Mouse (Mus musculus) kidney, embryonic 14.5 days (tissue): ENCODE data around the gene Grin2a. TPM values are rescaled to one million over a fixed set of nuclear protein-coding genes. Genes with fewer than 3 reads are reported as not detected.

Experiments
- ATAC-seq: fragments of 200-750 bp; cut with Nextera tagmentation; 2 replicates; pipeline ENCODE4 v1.8.0; 2017; ENCODE audit warnings: moderate number of reproducible peaks, mild to moderate bottlenecking, moderate TSS enrichment, moderate library complexity; ENCODE audit not compliant: low FRiP score, low TSS enrichment
- H3K27ac ChIP-seq: fragments of 300-500 bp; sonication (generic); 2 replicates; pipeline ENCODE4 v1.5.1; 2014; ENCODE audit warnings: low read depth, mild to moderate bottlenecking, low read length, moderate library complexity, mixed read lengths
- H3K27me3 ChIP-seq: fragments of 300-500 bp; sonication (generic); 2 replicates; pipeline ENCODE4 v1.6.1; 2014; ENCODE audit warnings: mild to moderate bottlenecking, low read length; ENCODE audit not compliant: control insufficient read depth, insufficient read depth
- H3K36me3 ChIP-seq: fragments of 300-500 bp; sonication (generic); 2 replicates; pipeline ENCODE4 v1.6.1; 2014; ENCODE audit warnings: low read length, mixed read lengths; ENCODE audit not compliant: control insufficient read depth, insufficient read depth
- H3K4me1 ChIP-seq: fragments of 300-500 bp; sonication (generic); 2 replicates; pipeline ENCODE4 v1.6.1; 2014; ENCODE audit warnings: low read length, mixed read lengths; ENCODE audit not compliant: control insufficient read depth, insufficient read depth
- H3K4me2 ChIP-seq: fragments of 300-500 bp; sonication (generic); replicated peaks from 2 replicates; pipeline ENCODE4 v1.6.1; 2014; ENCODE audit warnings: low read depth, mild to moderate bottlenecking, low read length
- H3K4me3 ChIP-seq: fragments of 300-500 bp; sonication (generic); 2 replicates; pipeline ENCODE4 v1.5.1; 2014; ENCODE audit warnings: mild to moderate bottlenecking, low read length
- H3K9ac ChIP-seq: fragments of 300-500 bp; sonication (generic); 2 replicates; pipeline ENCODE4 v1.6.1; 2014; ENCODE audit warnings: low read depth, mild to moderate bottlenecking, low read length, moderate library complexity
- H3K9me3 ChIP-seq: fragments of 300-500 bp; sonication (generic); 2 replicates; pipeline ENCODE4 v1.6.1; 2016; ENCODE audit warnings: low read length; ENCODE audit not compliant: control insufficient read depth
- WGBS: fragments of 180-500 bp; shearing (Covaris S2); extraction: QIAGEN DNeasy Blood & Tissue Kit; methylation state at CpG from one replicate; pipeline ENCODE4 v1.1.7; 2014; 5-methylcytosine and 5-hydroxymethylcytosine counted together
- polyA plus RNA-seq: library from polyadenylated mRNA; unstranded; fragments of >200 nt; fragmentation: Nextera tagmentation; extraction: Ambion mirVana; gene quantifications from 2 replicates; pipeline ENCODE4 v1.2.1, GENCODE M21; 2014

Grin2a gene
- polyA plus RNA-seq, 1 experiment from 2014 or later = 0.42 TPM

DNA sequence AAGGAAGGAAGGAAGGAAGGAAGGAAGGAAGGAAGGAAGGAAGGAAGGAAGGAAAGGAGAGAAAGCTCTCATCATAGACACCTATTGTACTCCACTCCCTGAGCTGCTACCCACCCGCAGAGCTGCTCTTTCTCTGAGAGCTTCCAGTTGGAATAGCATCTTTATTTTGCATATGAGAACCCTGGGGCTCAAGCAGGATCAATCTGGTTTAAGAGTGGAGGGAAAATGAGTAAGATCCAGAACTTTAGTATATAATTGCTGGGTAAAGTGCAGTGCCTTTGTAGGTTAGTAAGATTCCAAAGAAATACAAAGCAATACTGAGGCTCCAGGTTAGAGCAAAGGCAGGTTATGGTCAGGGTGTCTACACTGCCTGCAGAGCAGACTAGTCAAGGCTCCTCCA is 6.2 kb upstream of the Grin2a start:
- H3K9me3 ChIP-seq = no peaks in the 10 kb centered on the region
- 19% methylated on average over 1 of the region's 1 CpGs for WGBS
- no peak for ATAC-seq

DNA sequence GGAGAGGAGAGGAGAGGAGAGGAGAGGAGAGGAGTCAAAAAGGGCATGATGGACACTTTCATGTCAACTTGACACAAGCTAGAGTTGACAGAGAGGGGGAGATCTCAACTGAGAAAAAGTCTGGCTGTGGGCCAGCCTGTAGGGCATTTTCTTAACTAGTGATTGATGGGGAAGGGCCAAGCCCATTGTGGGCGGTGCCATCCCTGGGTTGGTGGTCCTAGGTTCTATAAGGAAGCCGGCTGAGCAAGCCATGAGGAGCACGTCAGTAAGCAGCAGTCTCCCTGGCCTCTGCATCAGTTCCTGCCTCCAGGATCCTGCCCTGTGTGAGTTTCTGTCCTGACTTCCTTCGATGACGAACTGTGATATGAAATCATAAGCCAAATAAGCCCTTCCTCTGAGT is 4.6 kb upstream of the Grin2a start:
- WGBS = 71% methylated on average over 5 of the region's 5 CpGs
- ATAC-seq = no peak

More for the DNA sequence above, 6.2 kb upstream of the Grin2a start:
- Histone ChIP-seq H3K36me3 (no peaks in the 10 kb centered on the region), H3K4me2 (no peak overlapping the region), H3K27me3 (peaks cover 3% of the 10 kb centered on the region; the same call in 1 of the 2 replicates), H3K9ac (no peak overlapping the region), H3K4me3 (no peak overlapping the region), H3K4me1 (no peaks in the 10 kb centered on the region), H3K27ac (no peak overlapping the region)

DNA sequence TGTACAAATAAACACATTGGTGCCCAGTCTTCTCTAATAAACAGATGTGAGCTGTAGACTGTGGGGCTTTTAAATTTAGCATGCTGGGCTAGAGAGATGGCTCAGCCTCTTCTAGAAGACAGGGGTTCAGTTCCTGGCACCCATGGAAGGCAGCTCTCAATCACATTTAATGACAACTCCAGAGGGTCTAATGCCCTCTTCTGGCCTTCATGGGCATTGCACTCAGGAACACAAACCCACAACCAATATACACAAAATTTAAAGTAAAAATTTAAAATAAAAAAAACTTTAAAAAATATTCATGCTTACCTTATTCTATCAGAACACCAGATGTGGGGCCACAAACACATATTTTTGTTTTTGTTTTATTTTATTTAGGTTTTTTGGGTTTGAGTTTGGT is 2.6 kb upstream of the Grin2a start:
- Histone ChIP-seq H3K4me1 (peaks cover 15% of the 10 kb centered on the region), H3K4me2 (no peak overlapping the region), H3K9ac (no peak overlapping the region), H3K27me3 (peaks cover 39% of the 10 kb centered on the region), H3K27ac (no peak overlapping the region), H3K9me3 (no peaks in the 10 kb centered on the region), H3K4me3 (no peak overlapping the region), H3K36me3 (no peaks in the 10 kb centered on the region)
- ATAC-seq = no peak

More for the DNA sequence above, 4.6 kb upstream of the Grin2a start:
- no peak overlapping the region for H3K4me3 ChIP-seq
- H3K4me2 ChIP-seq = no peak overlapping the region
- no peak overlapping the region for H3K9ac ChIP-seq
- H3K27me3 ChIP-seq = peaks cover 19% of the 10 kb centered on the region
- peaks cover under 1% of the 10 kb centered on the region; the same call in 1 of the 2 replicates for H3K4me1 ChIP-seq
- H3K36me3 ChIP-seq = no peaks in the 10 kb centered on the region
- no peak overlapping the region for H3K27ac ChIP-seq
- H3K9me3 ChIP-seq = no peaks in the 10 kb centered on the region

DNA sequence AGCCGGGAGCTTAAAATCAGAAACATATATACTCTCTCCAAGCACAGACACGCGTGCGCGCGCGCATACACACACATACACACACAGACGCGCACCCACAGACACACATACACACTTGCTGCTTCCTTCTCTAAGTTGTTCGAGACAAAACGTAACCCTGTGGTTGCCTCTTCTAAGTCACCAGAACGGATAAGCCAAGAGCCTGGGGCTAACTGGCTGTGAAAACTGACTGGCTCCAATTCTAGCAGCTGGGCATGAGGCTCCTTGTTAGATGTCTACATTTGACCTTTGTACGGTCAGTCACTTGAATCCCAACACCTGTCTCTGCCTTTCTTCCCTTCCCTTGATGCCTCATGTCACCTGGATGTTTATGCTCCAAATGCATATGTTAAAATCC is 452 bp upstream of the Grin2a start:
- 16% methylated on average over 13 of the region's 13 CpGs for WGBS
- Histone ChIP-seq H3K9me3 (no peaks in the 10 kb centered on the region), H3K36me3 (no peaks in the 10 kb centered on the region), H3K9ac (no peak overlapping the region), H3K4me2 (peak overlapping the region; percentile 77), H3K4me1 (peaks cover 15% of the 10 kb centered on the region), H3K27ac (no peak overlapping the region), H3K27me3 (peaks cover 54% of the 10 kb centered on the region), H3K4me3 (peak overlapping the region; percentile 38; the same call in 1 of the 2 replicates)
- ATAC-seq = no peak

DNA sequence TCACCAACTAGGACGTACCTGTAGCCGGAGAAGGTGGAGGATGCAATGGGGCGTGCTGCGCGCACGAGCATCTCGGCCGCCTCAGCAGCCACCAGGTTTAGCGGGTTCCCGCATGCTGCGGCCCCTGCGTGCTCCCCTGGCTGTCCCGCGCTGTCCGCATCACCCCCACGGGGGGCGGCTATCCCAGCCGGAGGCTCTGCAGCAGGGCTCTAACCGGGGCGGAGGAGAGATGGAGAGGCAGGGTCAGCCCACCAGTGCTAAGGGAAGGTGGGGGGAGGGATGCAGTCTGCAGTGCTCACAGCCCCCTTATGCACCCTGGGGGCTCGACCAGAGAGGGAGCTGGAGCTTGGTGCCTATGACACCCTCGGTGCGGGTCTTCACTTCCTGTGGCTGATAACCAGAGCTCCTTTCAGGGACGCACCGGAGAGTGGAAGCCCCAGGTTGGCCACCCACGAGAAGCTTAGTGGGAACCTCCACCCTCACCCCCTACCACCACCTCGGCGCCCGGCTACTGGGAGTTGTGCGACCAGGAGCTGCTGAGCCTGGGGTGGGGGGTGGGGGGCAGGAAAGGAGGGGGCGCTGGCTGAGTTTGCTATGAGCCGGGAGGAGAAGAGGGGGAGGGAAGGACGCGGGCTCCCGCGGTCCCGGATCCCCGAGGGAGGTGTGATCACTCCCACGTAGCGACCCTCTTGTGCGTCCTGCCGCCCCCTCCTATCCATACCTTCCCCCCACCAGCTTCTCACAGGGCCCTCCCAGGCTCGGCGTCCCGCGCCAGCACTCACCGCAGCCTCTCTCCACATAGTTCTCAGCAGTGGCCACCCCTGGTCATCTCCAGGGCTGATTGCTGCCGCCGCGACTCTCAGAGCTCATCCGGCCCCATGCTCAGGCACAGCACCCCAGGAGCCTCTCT is 1.1 kb downstream of the Grin2a start:
- peak overlapping the region; percentile 77 for H3K4me2 ChIP-seq
- no peaks in the 10 kb centered on the region for H3K36me3 ChIP-seq
- H3K27me3 ChIP-seq = peaks cover 54% of the 10 kb centered on the region
- under 1% methylated on average over 46 of the region's 51 CpGs for WGBS
- H3K4me1 ChIP-seq = peaks cover 15% of the 10 kb centered on the region
- no peaks in the 10 kb centered on the region for H3K9me3 ChIP-seq
- peak overlapping the region; percentile 38 for H3K4me3 ChIP-seq
- peak; percentile 34 for ATAC-seq
- no peak overlapping the region for H3K27ac ChIP-seq
- no peak overlapping the region for H3K9ac ChIP-seq

DNA sequence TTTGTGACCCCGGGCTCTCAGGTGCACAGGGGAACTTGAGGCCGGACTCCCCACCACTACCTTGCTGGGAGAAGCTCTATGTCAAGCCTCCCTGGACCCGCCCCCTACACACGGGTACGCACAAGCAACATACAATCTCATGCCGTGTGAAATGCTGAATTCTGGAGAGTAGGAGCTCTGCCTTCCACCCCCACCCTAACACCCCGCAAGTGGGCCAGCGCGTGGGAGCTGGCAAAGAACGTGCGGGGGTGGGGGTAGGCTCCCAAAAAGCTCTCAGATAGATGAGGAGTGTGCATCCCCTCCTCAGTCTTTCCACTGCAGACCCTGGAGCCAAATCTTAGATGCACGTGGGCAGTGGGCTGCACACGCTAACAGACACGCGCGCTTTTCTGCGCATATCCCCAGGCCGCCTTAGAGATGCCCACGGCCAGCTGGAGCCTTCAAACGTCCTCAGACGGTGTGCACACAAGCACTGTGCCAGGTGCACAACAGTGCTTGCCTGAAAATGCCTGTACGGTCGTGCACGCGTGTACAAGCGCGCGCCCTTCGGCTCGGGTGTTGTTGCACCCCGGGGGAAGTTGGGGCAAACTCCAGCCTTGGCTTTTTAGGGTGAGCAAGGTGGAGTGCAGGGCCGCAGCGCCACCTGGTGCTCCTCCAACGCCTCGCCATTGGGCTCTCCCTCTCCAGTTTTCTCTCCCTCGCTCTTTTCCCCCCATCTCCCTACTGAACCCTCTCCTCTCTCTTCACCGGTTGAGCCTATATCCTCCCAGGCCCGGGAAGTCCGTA is 1.9 kb downstream of the Grin2a start:
- peak overlapping the region; percentile 77 for H3K4me2 ChIP-seq
- WGBS = 1% methylated on average over 39 of the region's 39 CpGs
- H3K36me3 ChIP-seq = no peaks in the 10 kb centered on the region

DNA sequence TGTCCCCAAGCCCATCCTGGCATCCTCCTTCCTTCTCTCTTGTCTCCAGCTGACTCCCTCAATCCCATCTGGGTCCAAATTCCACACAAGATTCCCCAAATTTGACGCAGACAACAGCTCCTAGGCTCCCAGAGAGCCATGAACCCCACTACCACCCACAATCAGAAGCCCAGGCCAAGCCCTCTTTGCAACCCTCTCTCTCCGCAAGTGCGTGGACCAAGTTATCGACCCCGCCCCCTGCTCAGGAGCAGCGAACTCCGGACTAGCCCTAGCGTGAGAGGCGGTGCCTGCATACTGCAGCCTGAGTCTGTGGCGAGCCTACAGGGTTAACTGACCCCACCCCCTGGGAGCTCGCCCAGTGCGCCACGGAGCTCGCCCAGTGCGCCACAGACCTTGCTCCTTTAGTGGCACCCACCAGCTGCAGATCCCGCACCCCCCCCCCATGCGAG is 2.6 kb downstream of the Grin2a start:
- Histone ChIP-seq H3K36me3 (no peaks in the 10 kb centered on the region), H3K27ac (no peak overlapping the region), H3K4me1 (peaks cover 15% of the 10 kb centered on the region), H3K4me3 (peak overlapping the region; percentile 38), H3K4me2 (peak overlapping the region; percentile 77), H3K9me3 (no peaks in the 10 kb centered on the region), H3K9ac (no peak overlapping the region), H3K27me3 (peaks cover 54% of the 10 kb centered on the region)
- WGBS = under 1% methylated on average over 11 of the region's 17 CpGs
- peak; percentile 59; the same call in 1 of the 2 replicates for ATAC-seq

More for the DNA sequence above, 1.9 kb downstream of the Grin2a start:
- peaks cover 15% of the 10 kb centered on the region for H3K4me1 ChIP-seq
- no peaks in the 10 kb centered on the region for H3K9me3 ChIP-seq
- no peak overlapping the region for H3K9ac ChIP-seq
- no peak overlapping the region for H3K27ac ChIP-seq
- peak overlapping the region; percentile 38 for H3K4me3 ChIP-seq
- ATAC-seq = peak; percentile 61
- H3K27me3 ChIP-seq = peaks cover 54% of the 10 kb centered on the region

DNA sequence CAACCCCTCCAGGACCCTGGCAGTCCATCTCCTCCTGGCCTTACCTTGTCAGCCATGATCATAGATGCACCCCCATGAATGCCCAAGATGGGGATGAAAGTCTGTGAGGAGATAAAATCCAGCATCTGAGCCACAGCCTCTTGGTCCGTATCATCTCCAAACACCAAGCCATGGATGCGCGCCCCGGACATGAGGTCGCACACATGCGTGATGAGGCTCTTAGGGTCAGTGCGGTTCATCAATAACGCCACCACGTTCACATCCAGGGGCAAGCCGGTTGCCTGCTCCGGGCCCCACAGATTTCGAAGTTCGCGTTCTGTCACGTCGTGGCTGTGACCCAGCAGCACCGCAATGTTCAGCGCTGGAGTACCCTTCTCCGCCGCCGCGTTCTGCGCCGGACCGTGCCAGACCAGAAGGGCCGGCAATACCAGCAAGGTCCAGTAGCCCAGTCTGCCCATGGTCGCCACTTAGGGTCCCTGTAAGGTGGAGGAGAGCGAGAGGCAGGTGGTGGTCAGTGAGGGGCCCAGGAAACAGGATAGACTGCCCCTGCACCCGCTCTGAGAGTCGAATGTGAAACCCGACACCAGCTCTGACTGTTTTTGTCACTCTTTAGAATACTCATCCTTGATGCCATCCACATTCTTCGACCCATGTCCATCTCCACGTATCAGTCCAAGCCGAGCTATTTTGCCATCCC is 3.1 kb downstream of the Grin2a start:
- WGBS = 16% methylated on average over 33 of the region's 34 CpGs
- no peak overlapping the region for H3K27ac ChIP-seq
- peak overlapping the region; percentile 77 for H3K4me2 ChIP-seq
- no peak for ATAC-seq
- H3K4me3 ChIP-seq = peak overlapping the region; percentile 38; the same call in 1 of the 2 replicates
- H3K27me3 ChIP-seq = peaks cover 55% of the 10 kb centered on the region
- H3K9me3 ChIP-seq = no peaks in the 10 kb centered on the region
- no peak overlapping the region for H3K9ac ChIP-seq
- H3K4me1 ChIP-seq = peaks cover 15% of the 10 kb centered on the region
- H3K36me3 ChIP-seq = no peaks in the 10 kb centered on the region
